Mouse (Mus musculus) C2C12 (cell line): ENCODE results near the gene Nav3. TPM values are rescaled to one million over a fixed set of nuclear protein-coding genes. Genes with fewer than 3 reads are reported as not detected.

Source experiments
- H3K27me3 ChIP-seq: one replicate; pipeline ENCODE4 v1.6.1; 2011; ENCODE audit not compliant: control insufficient read depth, insufficient read depth, insufficient read length
- H3K36me3 ChIP-seq: one replicate; pipeline ENCODE4 v1.6.1; 2011; ENCODE audit not compliant: control insufficient read depth, insufficient read depth
- H3K4me3 ChIP-seq: one replicate; pipeline ENCODE4 v1.5.1; 2011; ENCODE audit warnings: mild to moderate bottlenecking, control low read depth; ENCODE audit not compliant: poor library complexity, insufficient read depth, severe bottlenecking
- H3K79me2 ChIP-seq: one replicate; pipeline ENCODE4 v1.6.1; 2011; ENCODE audit not compliant: control insufficient read depth, insufficient read depth
- H3K79me3 ChIP-seq: one replicate; pipeline ENCODE4 v1.6.1; 2011; ENCODE audit warnings: low read depth, control low read depth
- H3ac ChIP-seq: one replicate; pipeline ENCODE3; 2011; ENCODE audit warnings: low read depth; ENCODE audit not compliant: control insufficient read depth, insufficient read length
- CEBPB ChIP-seq: IDR thresholded peaks from one replicate; pipeline ENCODE4 v1.6.1; 2011; ENCODE audit warnings: low read depth, mild to moderate bottlenecking, control low read depth, moderate library complexity
- CTCF ChIP-seq: IDR thresholded peaks from one replicate; pipeline ENCODE4 v1.5.1; 2011; ENCODE audit not compliant: control insufficient read depth, insufficient read depth, insufficient read length
- FOSL1 ChIP-seq: IDR thresholded peaks from one replicate; pipeline ENCODE4 v1.8.0; 2011; ENCODE audit warnings: mild to moderate bottlenecking, low read length; ENCODE audit not compliant: poor library complexity, insufficient read depth, severe bottlenecking
- MAX ChIP-seq: IDR thresholded peaks from one replicate; pipeline ENCODE4 v1.6.1; 2011; ENCODE audit warnings: mild to moderate bottlenecking, control low read depth
- MYOD1 ChIP-seq: IDR thresholded peaks from one replicate; pipeline ENCODE4 v1.6.1; 2011; ENCODE audit warnings: low read depth; ENCODE audit not compliant: control insufficient read depth, insufficient read length
- MYOG ChIP-seq: IDR thresholded peaks from one replicate; pipeline ENCODE4 v1.6.1; 2011; ENCODE audit not compliant: control insufficient read depth, insufficient read length; ENCODE audit errors: extremely low read depth
- USF1 ChIP-seq: IDR thresholded peaks from one replicate; pipeline ENCODE4 v1.6.1; 2011; ENCODE audit warnings: low read depth, mild to moderate bottlenecking, control low read depth, moderate library complexity
- polyA plus RNA-seq: library from polyadenylated mRNA; unstranded; fragments of >200 nt; fragmentation: generic; extraction: Trizol; gene quantifications from one replicate; pipeline ENCODE4 v1.2.1, GENCODE M21; 2012; ENCODE audit warnings: missing spikeins

Nav3 gene
- polyA plus RNA-seq, 1 experiment = 5.0 TPM

GRCm38 (mm10) chr10:110168892-110169291, 287.1 kb downstream of the Nav3 start:
- Histone ChIP-seq H3K4me3 (no peak overlapping the region), H3K79me2 (no peaks in the 10 kb centered on the region)

GRCm38 (mm10) chr10:110162596-110162995, 293.4 kb downstream of the Nav3 start:
- Histone ChIP-seq H3K36me3 (no peaks in the 10 kb centered on the region), H3ac (no peak overlapping the region), H3K4me3 (no peak overlapping the region), H3K79me3 (no peaks in the 10 kb centered on the region), H3K27me3 (no peaks in the 10 kb centered on the region), H3K79me2 (no peaks in the 10 kb centered on the region)
- TF ChIP-seq CTCF = no peak
- no peak for TF ChIP-seq MAX

More at GRCm38 (mm10) chr10:110168892-110169291, 287.1 kb downstream of the Nav3 start:
- no peak overlapping the region for H3ac ChIP-seq
- no peaks in the 10 kb centered on the region for H3K79me3 ChIP-seq
- no peaks in the 10 kb centered on the region for H3K27me3 ChIP-seq
- no peaks in the 10 kb centered on the region for H3K36me3 ChIP-seq
- TF ChIP-seq MAX = no peak

GRCm38 (mm10) chr10:110160894-110161293, 295.1 kb downstream of the Nav3 start:
- Histone ChIP-seq H3K4me3 (no peak overlapping the region), H3ac (no peak overlapping the region), H3K79me2 (no peaks in the 10 kb centered on the region), H3K27me3 (no peaks in the 10 kb centered on the region), H3K36me3 (no peaks in the 10 kb centered on the region), H3K79me3 (no peaks in the 10 kb centered on the region)
- TF ChIP-seq MYOG (no peak), CTCF (no peak), USF1 (no peak), FOSL1 (no peak), MAX (no peak), CEBPB (no peak)

- H3K79me3 ChIP-seq = no peaks in the 10 kb centered on the region
- TF ChIP-seq MYOD1 (no peak), CEBPB (peak; percentile 32)
Measured at GRCm38 (mm10) chr10:110159548-110159947, 296.5 kb downstream of the Nav3 start.

GRCm38 (mm10) chr10:110158122-110158521, 297.9 kb downstream of the Nav3 start:
- Histone ChIP-seq H3K79me2 (no peaks in the 10 kb centered on the region), H3K4me3 (no peak overlapping the region), H3K36me3 (no peaks in the 10 kb centered on the region), H3K27me3 (no peaks in the 10 kb centered on the region), H3ac (no peak overlapping the region), H3K79me3 (no peaks in the 10 kb centered on the region)
- no peak for TF ChIP-seq FOSL1
- no peak for TF ChIP-seq MYOG
- no peak for TF ChIP-seq MYOD1
- no peak for TF ChIP-seq MAX
- TF ChIP-seq USF1 = no peak
- no peak for TF ChIP-seq CEBPB
- TF ChIP-seq CTCF = no peak

More at GRCm38 (mm10) chr10:110159548-110159947, 296.5 kb downstream of the Nav3 start:
- H3K36me3 ChIP-seq = no peaks in the 10 kb centered on the region
- no peak overlapping the region for H3ac ChIP-seq
- H3K27me3 ChIP-seq = no peaks in the 10 kb centered on the region
- H3K79me2 ChIP-seq = no peaks in the 10 kb centered on the region
- no peak overlapping the region for H3K4me3 ChIP-seq

GRCm38 (mm10) chr10:110156412-110156811, 299.6 kb downstream of the Nav3 start:
- H3K79me2 ChIP-seq = no peaks in the 10 kb centered on the region
- no peak overlapping the region for H3ac ChIP-seq
- H3K4me3 ChIP-seq = no peak overlapping the region
- no peaks in the 10 kb centered on the region for H3K36me3 ChIP-seq
- no peak for TF ChIP-seq MAX
- TF ChIP-seq CEBPB = no peak
- TF ChIP-seq MYOG = no peak
- no peak for TF ChIP-seq MYOD1
- no peak for TF ChIP-seq CTCF
- no peak for TF ChIP-seq FOSL1
- no peak for TF ChIP-seq USF1
- no peaks in the 10 kb centered on the region for H3K27me3 ChIP-seq
- H3K79me3 ChIP-seq = no peaks in the 10 kb centered on the region

- Histone ChIP-seq H3ac (no peak overlapping the region), H3K4me3 (no peak overlapping the region), H3K79me3 (no peaks in the 10 kb centered on the region), H3K36me3 (no peaks in the 10 kb centered on the region), H3K27me3 (no peaks in the 10 kb centered on the region), H3K79me2 (no peaks in the 10 kb centered on the region)
- TF ChIP-seq CTCF = no peak
- TF ChIP-seq FOSL1 = no peak
- no peak for TF ChIP-seq MYOD1
- TF ChIP-seq USF1 = no peak
- TF ChIP-seq CEBPB = no peak
- TF ChIP-seq MAX = no peak
- TF ChIP-seq MYOG = no peak
Measured at GRCm38 (mm10) chr10:110155494-110155893, 300.5 kb downstream of the Nav3 start.
